Mouse (Mus musculus) forebrain, embryonic 14.5 days (tissue): ENCODE measurements at regions not wholly inside any gene's neighbourhood (a gene's known extent, or its start where the extent isn't known, plus 50 kb on each side); places are given as distances from the start of the nearest gene placed in this dataset.

ENCODE experiments used
- ATAC-seq: fragments of 200-750 bp; cut with Nextera tagmentation; 2 replicates; pipeline ENCODE4 v1.8.0; 2017; ENCODE audit warnings: mild to moderate bottlenecking, moderate library complexity
- DNase-seq: peaks from one replicate; pipeline ENCODE4 v3.0.0-alpha.2; 2015; ENCODE audit warnings: low spot score
- H3K27ac ChIP-seq: fragments of 300-500 bp; sonication (generic); 2 replicates; pipeline ENCODE4 v1.5.1; 2014; ENCODE audit warnings: low read depth, mild to moderate bottlenecking, control low read depth, low read length, moderate library complexity
- H3K27me3 ChIP-seq: fragments of 300-500 bp; sonication (generic); replicated peaks from 2 replicates; pipeline ENCODE4 v1.6.1; 2014; ENCODE audit warnings: low read length, control low read depth, mixed read lengths; ENCODE audit not compliant: control insufficient read depth, insufficient read depth
- H3K36me3 ChIP-seq: fragments of 300-500 bp; sonication (generic); 2 replicates; pipeline ENCODE4 v1.6.1; 2014; ENCODE audit warnings: low read length, control low read depth; ENCODE audit not compliant: control insufficient read depth, insufficient read depth
- H3K4me1 ChIP-seq: fragments of 300-500 bp; sonication (generic); 2 replicates; pipeline ENCODE4 v1.6.1; 2014; ENCODE audit warnings: antibody characterized with exemption, low read length, control low read depth; ENCODE audit not compliant: control insufficient read depth, insufficient read depth
- H3K4me2 ChIP-seq: fragments of 300-500 bp; sonication (generic); 2 replicates; pipeline ENCODE4 v1.6.1; 2014; ENCODE audit warnings: mild to moderate bottlenecking, control low read depth, low read length
- H3K4me3 ChIP-seq: fragments of 300-500 bp; sonication (generic); 2 replicates; pipeline ENCODE4 v1.5.1; 2014; ENCODE audit warnings: low read depth, low read length, control low read depth
- H3K9ac ChIP-seq: fragments of 300-500 bp; sonication (generic); 2 replicates; pipeline ENCODE4 v1.6.1; 2014; ENCODE audit warnings: mild to moderate bottlenecking, low read length, control low read depth, moderate library complexity
- H3K9me3 ChIP-seq: fragments of 300-500 bp; sonication (generic); replicated peaks from 2 replicates; pipeline ENCODE4 v1.6.1; 2016; ENCODE audit warnings: low read length, control low read depth, mixed read lengths; ENCODE audit not compliant: control insufficient read depth
- WGBS: fragments of 180-500 bp; shearing (Covaris S2); extraction: QIAGEN DNeasy Blood & Tissue Kit; methylation state at CpG from one replicate; pipeline ENCODE4 v1.1.7; 2014; 5-methylcytosine and 5-hydroxymethylcytosine counted together

- Histone ChIP-seq H3K4me1 (0 out of 2 replicates have a peak, but pooled peaks cover 4% of the 10 kb centered on the region), H3K36me3 (no peaks in the 10 kb centered on the region), H3K4me2 (no peak overlapping the region), H3K9me3 (no peaks in the 10 kb centered on the region), H3K27ac (no peak overlapping the region), H3K9ac (no peak overlapping the region), H3K27me3 (no peaks in the 10 kb centered on the region), H3K4me3 (no peak overlapping the region)
- WGBS = 90% methylated on average over 3 of the region's 3 CpGs
- DNase-seq = no peak
- ATAC-seq = no peak
These were observed 80.0 kb upstream of the Tmc1 start for GRCm38 (mm10) chr19:21033991-21034390.

GRCm38 (mm10) chr19:21032558-21032957, 78.6 kb upstream of the Tmc1 start:
- no peak for DNase-seq
- Histone ChIP-seq H3K27ac (no peak overlapping the region), H3K9ac (no peak overlapping the region), H3K4me3 (no peak overlapping the region), H3K4me2 (no peak overlapping the region), H3K27me3 (no peaks in the 10 kb centered on the region), H3K9me3 (no peaks in the 10 kb centered on the region), H3K36me3 (no peaks in the 10 kb centered on the region), H3K4me1 (0 out of 2 replicates have a peak, but pooled peaks cover 4% of the 10 kb centered on the region)
- no peak for ATAC-seq
- WGBS = 83% methylated on average over 2 of the region's 2 CpGs

- DNase-seq = no peak
- no peak overlapping the region for H3K27ac ChIP-seq
These were observed 77.8 kb upstream of the Tmc1 start for GRCm38 (mm10) chr19:21031768-21032308.

GRCm38 (mm10) chr19:21030971-21031370, 77.0 kb upstream of the Tmc1 start:
- 71% methylated on average over 5 of the region's 5 CpGs for WGBS
- Histone ChIP-seq H3K36me3 (no peaks in the 10 kb centered on the region), H3K4me2 (no peak overlapping the region), H3K27me3 (no peaks in the 10 kb centered on the region), H3K9ac (no peak overlapping the region), H3K4me3 (no peak overlapping the region), H3K9me3 (no peaks in the 10 kb centered on the region), H3K4me1 (no peaks in the 10 kb centered on the region), H3K27ac (no peak overlapping the region)
- no peak for DNase-seq
- no peak for ATAC-seq

More at GRCm38 (mm10) chr19:21031768-21032308, 77.8 kb upstream of the Tmc1 start:
- Histone ChIP-seq H3K27me3 (no peaks in the 10 kb centered on the region), H3K36me3 (no peaks in the 10 kb centered on the region), H3K4me1 (0 out of 2 replicates have a peak, but pooled peaks cover 1% of the 10 kb centered on the region), H3K9me3 (no peaks in the 10 kb centered on the region), H3K4me2 (no peak overlapping the region), H3K4me3 (no peak overlapping the region), H3K9ac (no peak overlapping the region)
- 90% methylated on average over 4 of the region's 4 CpGs for WGBS
- ATAC-seq = no peak

- no peak for DNase-seq
- ATAC-seq = no peak
- Histone ChIP-seq H3K4me2 (no peak overlapping the region), H3K4me1 (no peaks in the 10 kb centered on the region), H3K9ac (no peak overlapping the region), H3K9me3 (no peaks in the 10 kb centered on the region), H3K4me3 (no peak overlapping the region), H3K27me3 (no peaks in the 10 kb centered on the region), H3K27ac (no peak overlapping the region), H3K36me3 (no peaks in the 10 kb centered on the region)
- 88% methylated on average over 3 of the region's 3 CpGs for WGBS
These were observed 75.0 kb upstream of the Tmc1 start for GRCm38 (mm10) chr19:21028981-21029380.

GRCm38 (mm10) chr19:21012391-21012790, 58.4 kb upstream of the Tmc1 start:
- Histone ChIP-seq H3K4me2 (no peak overlapping the region), H3K27me3 (no peaks in the 10 kb centered on the region), H3K27ac (no peak overlapping the region), H3K4me3 (no peak overlapping the region), H3K36me3 (no peaks in the 10 kb centered on the region), H3K4me1 (no peaks in the 10 kb centered on the region), H3K9me3 (no peaks in the 10 kb centered on the region), H3K9ac (no peak overlapping the region)
- DNase-seq = no peak
- ATAC-seq = no peak
- WGBS = 66% methylated on average over 8 of the region's 10 CpGs

- no peak for ATAC-seq
- no peak overlapping the region for H3K4me2 ChIP-seq
- no peak overlapping the region for H3K4me3 ChIP-seq
- DNase-seq = no peak
- H3K27ac ChIP-seq = no peak overlapping the region
- H3K27me3 ChIP-seq = no peaks in the 10 kb centered on the region
- H3K36me3 ChIP-seq = no peaks in the 10 kb centered on the region
- H3K9ac ChIP-seq = no peak overlapping the region
- H3K4me1 ChIP-seq = no peaks in the 10 kb centered on the region
- 91% methylated on average over 2 of the region's 2 CpGs for WGBS
- H3K9me3 ChIP-seq = no peaks in the 10 kb centered on the region
These were observed 55.6 kb upstream of the Tmc1 start for GRCm38 (mm10) chr19:21009607-21010006.

- no peak overlapping the region for H3K4me2 ChIP-seq
- ATAC-seq (no peak), DNase-seq (peak; percentile 23)
- H3K4me1 ChIP-seq = no peaks in the 10 kb centered on the region
- no peaks in the 10 kb centered on the region for H3K9me3 ChIP-seq
- no peak overlapping the region for H3K27ac ChIP-seq
- H3K4me3 ChIP-seq = no peak overlapping the region
- H3K36me3 ChIP-seq = no peaks in the 10 kb centered on the region
- 73% methylated on average over 2 of the region's 2 CpGs for WGBS
- no peak overlapping the region for H3K9ac ChIP-seq
- H3K27me3 ChIP-seq = no peaks in the 10 kb centered on the region
These were observed 50.4 kb upstream of the Tmc1 start for GRCm38 (mm10) chr19:21004411-21004810.
